Mouse (Mus musculus): ENCODE measurements around the gene Phf5a. TPM values are rescaled to one million over a fixed set of nuclear protein-coding genes. Genes with fewer than 3 reads are reported as not detected.
"Not testable (repeated sequence)": the region's sequence is repeated elsewhere in the genome, so short reads cannot be mapped to it uniquely, and the experiment has no call there.

The Phf5a gene
- polyA plus RNA-seq, 1 experiment from 2014 or later: 197 TPM

GRCm38 (mm10) chr15:81908767-81909166 lies 37.1 kb upstream of the Phf5a start:
- H3K4me2 ChIP-seq; H3K4me1 ChIP-seq (ENCODE audit: control insufficient read depth, insufficient read depth, low read length); H3K4me3 ChIP-seq (ENCODE audit: low read depth, low read length); ATAC-seq (ENCODE audit: low FRiP score); H3K27ac ChIP-seq (ENCODE audit: low read depth, low read length); H3K9me3 ChIP-seq (ENCODE audit: control insufficient read depth, low read length); DNase-seq (ENCODE audit: low spot score, missing footprints); H3K27me3 ChIP-seq (ENCODE audit: control insufficient read depth, insufficient read depth, low read length); H3K9ac ChIP-seq (ENCODE audit: low read length): not testable (repeated sequence)
- 83% methylated on average over 4 of the region's 4 CpGs for WGBS
- H3K36me3 ChIP-seq (ENCODE audit: control insufficient read depth, insufficient read depth, low read length): peaks cover 22% of the 10 kb centered on the region

DNA sequence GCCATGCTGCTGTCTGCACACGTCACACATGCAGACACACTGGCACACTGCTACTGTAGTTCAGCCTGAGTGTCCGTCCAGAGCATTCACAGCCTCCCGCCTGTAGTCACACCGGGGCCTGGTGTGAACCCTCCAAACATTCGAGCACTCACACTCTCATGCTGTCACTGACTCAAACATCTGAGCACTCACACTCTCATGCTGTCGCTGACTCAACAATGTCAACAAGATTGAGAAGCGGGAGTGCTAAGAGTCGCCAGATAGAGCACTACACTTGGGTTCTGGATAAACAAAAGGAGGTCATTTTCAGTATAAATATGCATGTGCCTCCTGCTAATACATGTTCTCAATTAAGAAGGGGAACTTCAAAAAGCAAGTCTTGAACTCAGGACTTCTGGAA lies 36.2 kb upstream of the Phf5a start:
- H3K4me1 ChIP-seq (ENCODE audit: control insufficient read depth, insufficient read depth, low read length): no peaks in the 10 kb centered on the region
- H3K27me3 ChIP-seq (ENCODE audit: control insufficient read depth, insufficient read depth, low read length): no peaks in the 10 kb centered on the region
- DNase-seq (ENCODE audit: low spot score, missing footprints): no peak
- H3K27ac ChIP-seq (ENCODE audit: low read depth, low read length): no peak overlapping the region
- ATAC-seq (ENCODE audit: low FRiP score): no peak
- H3K4me2 ChIP-seq: no peak overlapping the region
- H3K36me3 ChIP-seq (ENCODE audit: control insufficient read depth, insufficient read depth, low read length): peaks cover 18% of the 10 kb centered on the region
- no peak overlapping the region for H3K9ac ChIP-seq (ENCODE audit: low read length)
- 92% methylated on average over 8 of the region's 8 CpGs for WGBS
- no peaks in the 10 kb centered on the region for H3K9me3 ChIP-seq (ENCODE audit: control insufficient read depth, low read length)
- no peak overlapping the region for H3K4me3 ChIP-seq (ENCODE audit: low read depth, low read length)

- peaks cover 23% of the 10 kb centered on the region for H3K36me3 ChIP-seq (ENCODE audit: control insufficient read depth, insufficient read depth, low read length)
- no peak overlapping the region for H3K27ac ChIP-seq (ENCODE audit: low read depth, low read length)
- no peaks in the 10 kb centered on the region for H3K9me3 ChIP-seq (ENCODE audit: control insufficient read depth, low read length)
- H3K4me2 ChIP-seq: no peak overlapping the region
- ATAC-seq (ENCODE audit: low FRiP score): no peak
- H3K27me3 ChIP-seq (ENCODE audit: control insufficient read depth, insufficient read depth, low read length): no peaks in the 10 kb centered on the region
- H3K4me1 ChIP-seq (ENCODE audit: control insufficient read depth, insufficient read depth, low read length): no peaks in the 10 kb centered on the region
- H3K9ac ChIP-seq (ENCODE audit: low read length): no peak overlapping the region
- no peak overlapping the region for H3K4me3 ChIP-seq (ENCODE audit: low read depth, low read length)
- 38% methylated on average over 2 of the region's 2 CpGs for WGBS
- DNase-seq (ENCODE audit: low spot score, missing footprints): peak; percentile 93
Observed at GRCm38 (mm10) chr15:81904939-81905338, 33.2 kb upstream of the Phf5a start.

DNA sequence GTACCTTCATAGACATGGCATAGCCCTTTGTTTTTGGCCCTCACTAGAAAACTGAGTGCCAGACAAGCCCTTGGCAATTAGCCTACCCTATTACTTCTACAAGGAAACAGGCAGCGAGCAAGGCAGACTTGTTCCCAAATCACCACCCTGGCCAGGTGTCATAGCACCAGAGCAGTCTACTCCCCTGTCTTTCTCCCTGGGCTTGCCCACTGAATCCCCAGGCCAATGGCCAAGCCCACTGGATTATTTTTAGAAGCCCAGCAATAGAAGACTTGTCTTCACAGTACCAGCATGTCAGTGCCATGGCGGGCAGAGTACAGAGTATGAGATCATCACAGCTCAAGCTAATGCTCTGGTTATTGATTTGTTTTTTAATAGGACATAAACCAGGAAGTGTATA lies 27.0 kb upstream of the Phf5a start:
- DNase-seq (ENCODE audit: low spot score, missing footprints) (no peak), ATAC-seq (ENCODE audit: low FRiP score) (no peak)
- Histone ChIP-seq H3K27me3 (ENCODE audit: control insufficient read depth, insufficient read depth, low read length) (no peaks in the 10 kb centered on the region), H3K4me3 (ENCODE audit: low read depth, low read length) (no peak overlapping the region), H3K27ac (ENCODE audit: low read depth, low read length) (no peak overlapping the region), H3K9me3 (ENCODE audit: control insufficient read depth, low read length) (no peaks in the 10 kb centered on the region), H3K36me3 (ENCODE audit: control insufficient read depth, insufficient read depth, low read length) (peaks cover 10% of the 10 kb centered on the region), H3K4me1 (ENCODE audit: control insufficient read depth, insufficient read depth, low read length) (no peaks in the 10 kb centered on the region), H3K9ac (ENCODE audit: low read length) (no peak overlapping the region), H3K4me2 (no peak overlapping the region)
- 95% methylated on average over 2 of the region's 2 CpGs for WGBS

- Histone ChIP-seq H3K27me3 (ENCODE audit: control insufficient read depth, insufficient read depth, low read length) (no peaks in the 10 kb centered on the region), H3K27ac (ENCODE audit: low read depth, low read length) (no peak overlapping the region), H3K4me2 (no peak overlapping the region), H3K36me3 (ENCODE audit: control insufficient read depth, insufficient read depth, low read length) (peaks cover 12% of the 10 kb centered on the region), H3K4me3 (ENCODE audit: low read depth, low read length) (no peak overlapping the region), H3K9ac (ENCODE audit: low read length) (no peak overlapping the region), H3K4me1 (ENCODE audit: control insufficient read depth, insufficient read depth, low read length) (no peaks in the 10 kb centered on the region), H3K9me3 (ENCODE audit: control insufficient read depth, low read length) (no peaks in the 10 kb centered on the region)
- no peak for ATAC-seq (ENCODE audit: low FRiP score)
- WGBS: 90% methylated on average over 5 of the region's 5 CpGs
- DNase-seq (ENCODE audit: low spot score, missing footprints): no peak
Observed at GRCm38 (mm10) chr15:81897607-81898285, 26.0 kb upstream of the Phf5a start.

DNA sequence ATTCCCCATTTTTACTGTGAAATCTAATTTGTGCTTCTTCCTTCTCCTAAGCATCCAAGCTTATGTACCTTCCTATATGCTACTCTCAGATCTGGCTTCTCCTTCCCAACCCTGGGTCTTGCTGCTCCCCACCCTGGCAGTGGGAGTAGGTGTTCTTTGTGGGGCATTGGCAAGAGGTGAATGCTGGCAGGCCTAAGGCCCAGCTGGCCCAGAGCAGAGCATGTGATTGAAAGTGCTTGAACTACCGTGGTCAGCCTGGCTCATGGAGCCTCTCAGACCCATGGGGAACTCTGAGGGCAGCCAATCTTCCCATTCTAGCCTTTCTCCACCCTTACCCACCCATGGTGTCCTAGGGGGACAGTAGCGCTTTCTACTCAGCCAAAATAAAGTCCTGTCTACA lies 24.7 kb upstream of the Phf5a start:
- no peak for ATAC-seq (ENCODE audit: low FRiP score)
- H3K36me3 ChIP-seq (ENCODE audit: control insufficient read depth, insufficient read depth, low read length): peaks cover 15% of the 10 kb centered on the region
- WGBS: 92% methylated on average over 2 of the region's 2 CpGs

DNA sequence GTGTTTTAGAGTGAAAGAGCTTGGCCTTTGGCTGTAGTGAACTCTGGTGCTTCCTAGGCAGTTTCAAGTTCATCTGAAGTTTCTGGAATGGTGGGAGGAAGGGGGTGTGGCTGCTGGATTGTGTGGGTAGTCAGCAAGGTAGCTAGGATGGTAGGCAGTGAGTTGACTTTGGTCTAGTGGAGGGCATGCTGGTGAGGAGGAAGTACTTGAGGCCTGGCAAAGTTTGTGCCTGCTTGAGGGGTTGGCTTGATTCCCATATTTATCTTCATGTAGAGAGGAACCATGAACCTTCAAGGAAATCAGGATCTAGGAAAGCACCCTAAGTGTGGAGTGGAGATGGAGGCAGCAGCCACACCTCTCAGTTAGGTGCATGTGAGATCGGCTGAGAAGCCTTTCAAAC lies 22.3 kb upstream of the Phf5a start:
- Histone ChIP-seq H3K4me2 (no peak overlapping the region), H3K9me3 (ENCODE audit: control insufficient read depth, low read length) (no peaks in the 10 kb centered on the region), H3K9ac (ENCODE audit: low read length) (no peak overlapping the region), H3K27me3 (ENCODE audit: control insufficient read depth, insufficient read depth, low read length) (no peaks in the 10 kb centered on the region), H3K27ac (ENCODE audit: low read depth, low read length) (no peak overlapping the region), H3K4me1 (ENCODE audit: control insufficient read depth, insufficient read depth, low read length) (no peaks in the 10 kb centered on the region), H3K36me3 (ENCODE audit: control insufficient read depth, insufficient read depth, low read length) (peaks cover 5% of the 10 kb centered on the region), H3K4me3 (ENCODE audit: low read depth, low read length) (no peak overlapping the region)
- no peak for DNase-seq (ENCODE audit: low spot score, missing footprints)
- ATAC-seq (ENCODE audit: low FRiP score): no peak
- WGBS: 76% methylated on average over 1 of the region's 1 CpGs

More for the DNA sequence above, 24.7 kb upstream of the Phf5a start:
- no peak overlapping the region for H3K27ac ChIP-seq (ENCODE audit: low read depth, low read length)
- no peaks in the 10 kb centered on the region for H3K4me1 ChIP-seq (ENCODE audit: control insufficient read depth, insufficient read depth, low read length)
- H3K9me3 ChIP-seq (ENCODE audit: control insufficient read depth, low read length): no peaks in the 10 kb centered on the region
- H3K4me2 ChIP-seq: no peak overlapping the region
- no peaks in the 10 kb centered on the region for H3K27me3 ChIP-seq (ENCODE audit: control insufficient read depth, insufficient read depth, low read length)
- no peak overlapping the region for H3K4me3 ChIP-seq (ENCODE audit: low read depth, low read length)
- H3K9ac ChIP-seq (ENCODE audit: low read length): no peak overlapping the region
- DNase-seq (ENCODE audit: low spot score, missing footprints): no peak

GRCm38 (mm10) chr15:81891822-81892580 lies 20.3 kb upstream of the Phf5a start:
- 83% methylated on average over 8 of the region's 8 CpGs for WGBS
- peaks cover 5% of the 10 kb centered on the region for H3K36me3 ChIP-seq (ENCODE audit: control insufficient read depth, insufficient read depth, low read length)
- no peak overlapping the region for H3K9ac ChIP-seq (ENCODE audit: low read length)

GRCm38 (mm10) chr15:81891140-81891802 lies 19.6 kb upstream of the Phf5a start:
- no peaks in the 10 kb centered on the region for H3K27me3 ChIP-seq (ENCODE audit: control insufficient read depth, insufficient read depth, low read length)
- no peak overlapping the region for H3K27ac ChIP-seq (ENCODE audit: low read depth, low read length)
- no peak overlapping the region for H3K4me3 ChIP-seq (ENCODE audit: low read depth, low read length)
- no peak overlapping the region for H3K4me2 ChIP-seq
- DNase-seq (ENCODE audit: low spot score, missing footprints): no peak
- ATAC-seq (ENCODE audit: low FRiP score): no peak
- no peak overlapping the region for H3K9ac ChIP-seq (ENCODE audit: low read length)
- no peaks in the 10 kb centered on the region for H3K4me1 ChIP-seq (ENCODE audit: control insufficient read depth, insufficient read depth, low read length)
- 92% methylated on average over 7 of the region's 7 CpGs for WGBS
- H3K36me3 ChIP-seq (ENCODE audit: control insufficient read depth, insufficient read depth, low read length): peaks cover 5% of the 10 kb centered on the region
- no peaks in the 10 kb centered on the region for H3K9me3 ChIP-seq (ENCODE audit: control insufficient read depth, low read length)

More at GRCm38 (mm10) chr15:81891822-81892580, 20.3 kb upstream of the Phf5a start:
- Histone ChIP-seq H3K9me3 (ENCODE audit: control insufficient read depth, low read length) (no peaks in the 10 kb centered on the region), H3K27ac (ENCODE audit: low read depth, low read length) (no peak overlapping the region), H3K4me3 (ENCODE audit: low read depth, low read length) (no peak overlapping the region), H3K27me3 (ENCODE audit: control insufficient read depth, insufficient read depth, low read length) (no peaks in the 10 kb centered on the region), H3K4me2 (no peak overlapping the region), H3K4me1 (ENCODE audit: control insufficient read depth, insufficient read depth, low read length) (no peaks in the 10 kb centered on the region)
- DNase-seq (ENCODE audit: low spot score, missing footprints): no peak
- ATAC-seq (ENCODE audit: low FRiP score): no peak
